Mouse (Mus musculus): ENCODE measurements around the gene Spag9. TPM values are rescaled to one million over a fixed set of nuclear protein-coding genes. Genes with fewer than 3 reads are reported as not detected.
A peak's percentile ranks its signal among the peaks of the same experiment; 100 is the strongest.

The Spag9 gene
- polyA plus RNA-seq (2012; ENCODE audit: insufficient read depth, insufficient read length, low replicate concordance, missing spikeins), result 93.3 and 117 TPM in 2 replicates

DNA sequence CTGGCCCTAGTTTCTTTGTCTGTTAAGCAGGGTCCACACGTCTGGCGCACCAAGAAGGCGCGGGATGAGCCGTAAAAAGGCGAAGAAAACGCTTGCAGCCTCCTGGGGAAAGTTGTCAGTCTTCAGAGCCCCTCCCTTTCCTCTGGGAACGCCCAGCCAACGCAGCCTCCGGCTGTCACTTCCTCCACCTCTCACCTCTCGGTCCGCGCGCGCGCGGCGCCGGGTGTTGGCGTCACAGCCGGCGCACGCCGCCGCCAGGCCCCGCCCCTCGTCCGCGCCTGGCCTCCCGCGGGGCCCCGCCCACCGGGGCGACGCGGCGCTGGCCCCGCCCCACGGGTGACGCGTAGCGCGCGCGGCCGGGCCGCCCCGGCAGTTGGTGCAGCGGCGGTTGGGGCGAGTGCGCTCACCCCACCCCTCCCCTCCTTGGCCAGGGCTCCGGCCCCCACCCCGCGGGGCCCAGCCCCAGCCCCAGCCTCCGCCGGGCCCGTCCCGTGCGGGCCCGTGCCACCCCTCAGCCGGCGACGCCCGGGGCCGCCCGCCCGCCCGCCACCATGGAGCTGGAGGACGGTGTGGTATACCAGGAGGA lies at the start of gene Spag9:
TSS of gene Spag9 (plus strand) at position 372 of the 586 bp plus-strand sequence.
- H3K4me3 ChIP-seq (ENCODE audit: insufficient read depth, low read depth, low read length), result peak within 1 kb of the TSS; percentile 66
- 0 out of 2 replicates have a peak, but pooled peaks cover 2% of the 10 kb centered on the region for H3K4me1 ChIP-seq (ENCODE audit: control insufficient read depth, insufficient read depth, low read length)
- peak within 1 kb of the TSS; percentile 100 for H3K27ac ChIP-seq (ENCODE audit: insufficient read depth, low read depth, low read length)
- under 1% methylated on average over 66 of the region's 70 CpGs for WGBS
- TF ChIP-seq CTCF (IDR thresholded peaks at IDR 0.05; ENCODE audit: insufficient read depth, low read depth, low read length) (no peak), POLR2A (IDR thresholded peaks at IDR 0.05; ENCODE audit: insufficient read depth, low read depth, low read length) (peak; percentile 83)

DNA sequence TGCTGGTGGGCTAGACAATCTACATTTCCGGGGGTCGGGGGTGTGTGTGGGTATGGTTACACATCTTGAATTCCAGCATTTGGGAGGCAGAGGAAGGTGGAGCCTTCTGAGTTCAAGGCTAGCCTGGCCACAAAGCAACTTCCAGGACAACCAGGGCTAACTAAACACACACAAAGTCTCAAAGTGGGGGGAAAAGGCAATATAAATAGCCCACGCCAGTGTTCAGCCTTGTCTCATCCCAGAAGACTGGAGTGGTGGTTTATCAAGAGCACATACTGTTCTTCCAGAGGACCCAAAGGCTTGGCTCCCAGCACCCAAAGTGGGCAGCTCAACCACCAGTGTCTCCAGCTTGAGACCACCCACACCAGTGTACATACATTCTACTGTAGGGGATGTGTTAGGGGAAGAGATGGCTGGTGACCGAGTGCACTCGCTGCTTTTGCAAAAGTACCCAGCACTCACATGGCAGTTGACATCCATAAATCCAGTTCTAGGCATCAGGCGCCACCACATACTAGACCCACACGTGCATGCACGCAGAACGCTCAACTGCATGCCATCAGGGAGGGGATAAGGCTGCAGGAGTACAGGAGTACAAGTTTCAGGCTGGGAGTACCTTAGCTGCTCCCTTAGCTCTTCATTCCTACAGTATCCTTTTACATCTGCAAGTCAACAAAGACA lies 46.9 kb upstream of the Spag9 start:
- Histone ChIP-seq H3K27ac (ENCODE audit: insufficient read depth, low read depth, low read length) (no peak overlapping the region), H3K4me3 (ENCODE audit: insufficient read depth, low read depth, low read length) (no peak overlapping the region), H3K4me1 (ENCODE audit: control insufficient read depth, insufficient read depth, low read length) (0 out of 2 replicates have a peak, but pooled peaks cover 3% of the 10 kb centered on the region)
- TF ChIP-seq POLR2A (IDR thresholded peaks at IDR 0.05; ENCODE audit: insufficient read depth, low read depth, low read length), result no peak
- no peak for TF ChIP-seq CTCF (IDR thresholded peaks at IDR 0.05; ENCODE audit: insufficient read depth, low read depth, low read length)
- 92% methylated on average over 9 of the region's 9 CpGs for WGBS

DNA sequence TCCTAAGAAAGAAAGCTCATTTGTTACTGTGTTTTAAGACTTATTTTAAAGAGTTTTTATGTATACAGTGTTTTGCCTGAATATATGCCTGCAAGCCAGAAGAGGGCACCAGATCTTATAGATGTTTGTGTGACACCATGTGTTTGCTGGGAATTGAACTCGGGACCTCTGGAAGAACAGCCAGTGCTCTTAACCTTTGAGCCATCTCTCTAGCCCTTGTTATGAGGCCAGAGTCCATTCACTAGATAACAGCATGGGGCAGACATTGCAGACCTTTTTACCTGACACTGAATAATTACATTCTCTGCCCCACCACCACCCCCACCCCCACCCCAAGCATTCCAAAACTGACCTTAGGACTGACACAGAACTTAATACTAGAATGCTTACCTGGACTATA lies 45.8 kb upstream of the Spag9 start:
- Histone ChIP-seq H3K4me3 (ENCODE audit: insufficient read depth, low read depth, low read length) (no peak overlapping the region), H3K27ac (ENCODE audit: insufficient read depth, low read depth, low read length) (no peak overlapping the region), H3K4me1 (ENCODE audit: control insufficient read depth, insufficient read depth, low read length) (peaks cover 7% of the 10 kb centered on the region)
- TF ChIP-seq CTCF (IDR thresholded peaks at IDR 0.05; ENCODE audit: insufficient read depth, low read depth, low read length), result no peak
- TF ChIP-seq POLR2A (IDR thresholded peaks at IDR 0.05; ENCODE audit: insufficient read depth, low read depth, low read length), result no peak
- WGBS, result 91% methylated on average over 1 of the region's 1 CpGs

DNA sequence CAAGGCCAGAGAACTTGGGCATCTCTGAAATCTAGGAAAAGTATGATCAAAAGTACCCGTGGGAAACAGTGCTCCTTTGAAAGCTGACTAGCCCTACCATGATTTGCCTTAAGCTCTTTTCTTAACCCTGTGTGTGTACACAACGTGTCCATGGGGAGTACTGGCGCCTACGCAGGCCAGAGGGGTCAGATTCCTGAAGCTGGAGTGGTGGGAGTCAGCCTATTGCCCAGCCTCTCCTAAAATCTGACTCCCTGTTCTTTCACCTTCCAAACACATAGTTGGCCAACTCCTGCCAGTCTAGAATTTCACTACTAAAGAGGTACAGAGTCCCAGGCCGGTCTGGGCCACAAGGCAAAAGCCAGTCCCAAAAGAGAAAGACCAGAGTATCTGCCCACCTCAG lies 43.5 kb upstream of the Spag9 start:
- TF ChIP-seq POLR2A (IDR thresholded peaks at IDR 0.05; ENCODE audit: insufficient read depth, low read depth, low read length), result no peak
- TF ChIP-seq CTCF (IDR thresholded peaks at IDR 0.05; ENCODE audit: insufficient read depth, low read depth, low read length), result no peak
- Histone ChIP-seq H3K4me1 (ENCODE audit: control insufficient read depth, insufficient read depth, low read length) (peaks cover 16% of the 10 kb centered on the region), H3K27ac (ENCODE audit: insufficient read depth, low read depth, low read length) (no peak overlapping the region), H3K4me3 (ENCODE audit: insufficient read depth, low read depth, low read length) (no peak overlapping the region)
- WGBS, result 76% methylated on average over 5 of the region's 5 CpGs

DNA sequence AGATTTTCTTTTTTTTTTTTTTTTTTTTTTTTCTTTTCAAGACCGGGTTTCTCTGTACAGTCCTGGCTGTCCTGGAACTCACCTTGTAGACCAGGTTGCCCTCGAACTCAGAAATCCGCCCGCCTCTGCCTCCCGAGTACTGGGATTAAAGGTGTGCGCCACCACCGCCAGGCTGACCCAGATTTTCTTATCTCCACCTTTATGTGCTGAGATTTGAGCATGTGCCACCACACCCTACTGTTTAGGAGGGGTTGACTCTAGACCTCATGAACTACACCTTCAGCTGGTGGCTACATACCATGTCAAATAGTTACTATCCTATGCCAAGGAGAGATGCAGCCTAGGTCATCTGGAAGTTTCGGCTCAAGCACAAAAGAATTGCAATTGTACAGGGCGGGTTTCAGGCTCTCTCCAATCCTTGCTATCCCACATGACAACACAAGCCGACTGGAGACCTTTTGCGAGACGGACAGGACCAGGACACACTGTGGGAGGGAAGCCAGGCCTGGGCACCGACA lies 41.1 kb upstream of the Spag9 start:
- H3K27ac ChIP-seq (ENCODE audit: insufficient read depth, low read depth, low read length), result no peak overlapping the region

DNA sequence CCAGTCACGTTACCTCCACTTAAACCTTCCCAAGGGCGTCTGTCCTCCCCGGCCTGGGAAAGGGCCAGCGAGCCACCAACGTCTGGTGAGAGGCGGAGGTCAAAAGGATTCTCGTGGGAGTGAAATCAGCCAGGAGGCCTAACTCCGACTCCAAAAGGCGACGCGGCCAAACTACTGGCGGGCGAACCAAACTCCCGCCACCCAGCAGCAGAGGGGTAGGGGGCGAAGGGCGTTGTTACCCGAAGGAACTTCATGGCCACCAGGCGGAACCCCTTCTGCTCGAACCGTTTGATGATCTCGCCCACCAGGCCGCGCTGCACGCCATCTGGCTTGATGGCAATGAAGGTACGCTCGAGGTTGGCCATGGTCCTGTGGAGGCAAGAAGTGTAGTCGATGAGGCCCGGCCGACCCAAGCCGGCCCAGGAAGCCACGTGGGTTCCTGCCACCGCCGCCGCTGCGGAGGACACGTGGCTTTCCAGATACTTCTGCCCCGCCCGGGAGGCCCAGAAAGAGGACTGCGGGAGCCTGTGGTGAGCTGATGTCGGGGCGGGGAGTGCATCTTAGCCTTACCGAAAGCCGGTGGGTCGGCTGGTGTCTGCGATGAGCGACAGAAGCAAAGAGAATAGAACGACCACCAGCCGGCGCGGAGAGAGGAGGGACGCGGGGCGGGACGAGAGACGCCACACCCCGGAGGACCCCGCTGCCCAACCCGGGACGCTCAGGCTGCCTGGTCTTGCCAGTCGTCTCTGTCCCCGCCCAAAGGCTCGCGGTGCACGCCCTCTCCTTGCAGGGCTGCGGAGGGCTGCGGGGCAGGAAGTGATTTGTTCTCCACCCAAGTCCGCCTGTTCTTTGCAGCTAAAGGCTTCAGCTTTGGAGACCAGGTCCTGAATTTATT lies 40.4 kb upstream of the Spag9 start:
- Histone ChIP-seq H3K4me1 (ENCODE audit: control insufficient read depth, insufficient read depth, low read length) (peaks cover 19% of the 10 kb centered on the region), H3K27ac (ENCODE audit: insufficient read depth, low read depth, low read length) (peak overlapping the region; percentile 55), H3K4me3 (ENCODE audit: insufficient read depth, low read depth, low read length) (peak overlapping the region; percentile 79)
- 0 out of 2 replicates have a peak, but pooled peaks have one; percentile 29 for TF ChIP-seq POLR2A (IDR thresholded peaks at IDR 0.05; ENCODE audit: insufficient read depth, low read depth, low read length)
- peak; percentile 36; the same call in 1 of the 2 replicates for TF ChIP-seq CTCF (IDR thresholded peaks at IDR 0.05; ENCODE audit: insufficient read depth, low read depth, low read length)
- WGBS, result under 1% methylated on average over 67 of the region's 67 CpGs

More for the DNA sequence above, 41.1 kb upstream of the Spag9 start:
- peak overlapping the region; percentile 79 for H3K4me3 ChIP-seq (ENCODE audit: insufficient read depth, low read depth, low read length)
- TF ChIP-seq CTCF (IDR thresholded peaks at IDR 0.05; ENCODE audit: insufficient read depth, low read depth, low read length), result no peak
- TF ChIP-seq POLR2A (IDR thresholded peaks at IDR 0.05; ENCODE audit: insufficient read depth, low read depth, low read length), result no peak
- H3K4me1 ChIP-seq (ENCODE audit: control insufficient read depth, insufficient read depth, low read length), result peaks cover 19% of the 10 kb centered on the region
- 48% methylated on average over 13 of the region's 13 CpGs for WGBS

DNA sequence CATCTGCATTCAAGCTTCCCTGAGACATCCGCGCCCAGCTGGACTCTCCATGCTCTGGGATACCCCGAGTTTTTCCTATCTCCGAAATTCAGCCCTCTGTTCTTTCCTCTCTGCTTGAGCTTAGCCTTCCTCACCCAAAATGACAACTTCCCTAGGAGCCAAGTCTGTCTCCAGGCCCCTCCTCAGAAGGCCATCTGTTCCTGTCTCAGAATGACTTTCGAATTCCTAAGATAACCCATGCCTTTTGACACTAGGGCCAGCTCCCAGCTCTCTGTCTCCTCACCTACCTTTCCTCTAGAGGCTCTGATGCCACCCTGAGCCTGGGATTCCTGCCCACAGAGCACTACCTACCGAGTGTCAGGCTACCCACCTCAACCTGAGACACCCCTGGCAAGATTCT lies 39.7 kb upstream of the Spag9 start, which contains the start of gene Nme2:
TSS of gene Nme2 (minus strand) at position 101 of the 400 bp plus-strand sequence.
- 1% methylated on average over 6 of the region's 6 CpGs for WGBS
- peak within 1 kb of the TSS; percentile 55 for H3K27ac ChIP-seq (ENCODE audit: insufficient read depth, low read depth, low read length)
- H3K4me3 ChIP-seq (ENCODE audit: insufficient read depth, low read depth, low read length), result peak within 1 kb of the TSS; percentile 79
- no peak for TF ChIP-seq POLR2A (IDR thresholded peaks at IDR 0.05; ENCODE audit: insufficient read depth, low read depth, low read length)
- TF ChIP-seq CTCF (IDR thresholded peaks at IDR 0.05; ENCODE audit: insufficient read depth, low read depth, low read length), result no peak
- peaks cover 19% of the 10 kb centered on the region for H3K4me1 ChIP-seq (ENCODE audit: control insufficient read depth, insufficient read depth, low read length)

DNA sequence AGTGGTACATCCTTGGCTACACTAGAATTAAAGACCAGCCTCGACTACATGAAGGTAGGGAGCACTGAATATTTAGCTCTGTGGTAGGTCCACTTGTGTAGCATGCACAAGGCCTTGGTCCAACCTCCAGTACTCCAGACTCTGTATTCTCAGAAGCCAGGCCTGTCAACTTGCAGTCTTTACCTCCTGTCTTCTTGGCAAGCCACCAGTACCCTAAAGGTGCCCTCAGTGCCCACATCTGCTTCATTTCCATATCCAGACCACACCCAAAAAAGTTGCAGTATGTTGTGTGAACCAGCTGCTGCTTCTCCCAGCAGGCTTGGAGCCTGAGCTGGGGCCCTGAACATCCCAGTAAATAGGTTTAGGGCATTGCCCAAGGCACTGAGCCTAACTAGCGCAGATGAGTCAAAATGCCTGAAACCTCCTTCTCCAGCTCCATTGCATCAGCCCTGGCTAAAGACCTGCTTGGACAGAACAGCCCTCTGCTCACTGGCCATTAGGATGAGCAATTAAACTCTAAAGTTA lies 38.8 kb upstream of the Spag9 start:
- H3K4me1 ChIP-seq (ENCODE audit: control insufficient read depth, insufficient read depth, low read length), result peaks cover 23% of the 10 kb centered on the region
- no peak overlapping the region for H3K27ac ChIP-seq (ENCODE audit: insufficient read depth, low read depth, low read length)
- TF ChIP-seq POLR2A (IDR thresholded peaks at IDR 0.05; ENCODE audit: insufficient read depth, low read depth, low read length), result no peak
- TF ChIP-seq CTCF (IDR thresholded peaks at IDR 0.05; ENCODE audit: insufficient read depth, low read depth, low read length), result no peak
- WGBS, result 98% methylated on average over 2 of the region's 2 CpGs
- no peak overlapping the region for H3K4me3 ChIP-seq (ENCODE audit: insufficient read depth, low read depth, low read length)
